Mouse (Mus musculus) lung, adult 18-20 months (tissue): Measurements from ENCODE around the gene Gm44511.
"Not testable (repeated sequence)": the region's sequence is repeated elsewhere in the genome, so short reads cannot be mapped to it uniquely, and the experiment has no call there.

Experiments used
- DNase-seq, 2 experiments: peaks; one replicate each; pipeline ENCODE4 v3.0.0; 2022; ENCODE audit warnings: mixed read lengths in 2 of 2

Gene Gm44511

DNA sequence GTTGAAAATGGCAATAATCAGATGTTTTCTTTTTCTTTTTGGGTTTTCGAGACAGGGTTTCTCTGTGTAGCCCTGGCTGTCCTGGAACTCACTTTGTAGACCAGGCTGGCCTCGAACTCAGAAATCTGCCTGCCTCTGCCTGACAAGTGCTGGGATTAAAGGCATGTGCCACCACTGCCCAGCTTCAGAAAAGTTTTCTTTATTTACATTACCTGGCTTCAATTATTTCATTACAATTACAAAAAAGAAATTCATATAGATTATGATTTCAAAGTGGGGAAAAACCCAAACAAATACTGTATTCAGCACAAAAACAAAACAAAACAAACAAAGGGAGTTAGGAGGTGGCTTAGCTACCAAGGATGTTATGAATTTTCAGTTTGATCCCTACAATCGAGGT is 14.6 kb upstream of the Gm44511 start:
- not testable (repeated sequence) for DNase-seq

DNA sequence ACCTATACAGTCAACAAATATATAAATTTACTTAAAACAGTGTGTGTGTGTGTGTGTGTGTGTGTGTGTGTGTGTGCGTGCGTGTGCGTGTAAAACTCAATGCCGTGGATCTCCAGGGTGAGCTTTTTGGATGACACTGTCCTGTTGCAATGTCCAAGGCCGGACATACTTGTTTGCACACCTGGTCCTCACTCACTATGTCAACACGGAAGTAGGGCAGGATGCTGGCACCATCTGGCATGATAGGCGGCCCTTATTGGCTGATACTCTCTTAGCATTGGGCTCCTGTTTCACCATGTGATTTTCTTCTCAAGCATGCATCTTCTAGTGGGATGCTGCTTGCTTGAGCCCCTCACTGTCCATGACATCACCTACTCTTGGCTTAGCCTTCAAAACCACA is 13.8 kb upstream of the Gm44511 start:
- DNase-seq = peak; percentile 41 to 60

DNA sequence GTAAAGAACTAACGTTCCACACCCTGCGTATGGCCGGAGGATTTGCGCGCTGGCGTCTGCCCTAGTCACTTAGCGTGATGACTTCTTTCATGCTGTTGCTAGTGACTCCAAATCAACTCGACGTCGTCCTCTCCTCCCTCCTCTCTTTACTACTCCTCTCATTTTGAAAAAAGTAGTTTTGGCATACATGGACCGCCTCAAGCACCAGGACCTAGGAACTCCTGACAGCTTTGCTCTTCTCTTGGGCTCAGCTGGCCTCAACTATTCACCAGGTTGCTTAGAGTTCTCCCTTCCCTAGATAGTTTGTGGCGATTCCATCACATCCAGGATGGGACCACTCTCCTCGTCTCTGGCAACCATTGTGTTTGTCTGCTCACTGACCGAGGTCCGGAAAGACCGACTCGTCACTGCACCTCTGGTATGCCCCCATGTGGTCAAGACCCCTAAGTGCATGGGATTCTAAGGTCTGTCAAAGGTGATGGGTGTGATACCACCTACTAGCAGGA is 13.2 kb upstream of the Gm44511 start:
- DNase-seq = peak; percentile 91 to 93

DNA sequence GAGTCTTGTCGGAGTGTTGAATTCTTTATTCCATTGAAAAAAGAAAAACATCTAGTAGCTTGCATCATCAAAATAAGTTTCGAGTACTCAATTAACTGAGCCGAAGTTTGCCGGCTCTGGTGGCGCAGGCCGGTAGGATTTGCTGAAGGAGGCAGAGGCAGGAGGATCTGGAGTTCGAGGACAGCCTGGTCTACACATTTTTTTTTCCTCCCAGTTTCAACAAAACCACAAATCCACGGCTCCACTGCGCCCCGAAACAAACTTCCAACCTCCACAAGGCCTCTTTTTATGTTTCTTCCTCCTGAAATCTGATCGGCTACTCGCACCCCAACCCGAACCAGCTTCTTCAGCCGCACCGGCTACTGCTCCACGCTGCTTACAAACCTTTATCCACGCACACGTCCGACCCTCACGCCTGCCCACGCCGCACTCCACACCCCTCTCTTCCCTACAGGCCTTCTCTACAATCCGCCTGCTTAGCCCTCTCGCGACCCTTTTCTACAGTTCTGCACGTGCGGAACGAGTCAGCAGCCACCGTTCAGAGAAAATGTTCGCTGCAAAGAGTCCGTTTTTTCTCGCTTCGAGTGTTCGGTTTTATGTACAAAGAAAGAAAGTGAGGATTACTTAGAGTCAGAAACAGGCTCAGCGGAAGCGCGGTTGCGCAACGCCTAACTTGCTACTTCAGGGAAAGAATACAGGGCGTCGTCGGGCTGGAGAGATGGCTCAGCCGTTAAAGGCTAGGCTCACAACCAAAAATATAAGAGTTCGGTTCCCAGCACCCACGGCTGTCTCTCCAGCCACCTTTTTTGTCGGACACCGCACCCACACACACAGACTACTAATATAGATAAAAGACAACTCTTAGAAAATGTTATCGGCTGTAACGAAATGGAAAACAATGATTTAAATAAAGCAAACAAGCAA is 12.5 kb upstream of the Gm44511 start:
- peak; percentile 93 for DNase-seq

DNA sequence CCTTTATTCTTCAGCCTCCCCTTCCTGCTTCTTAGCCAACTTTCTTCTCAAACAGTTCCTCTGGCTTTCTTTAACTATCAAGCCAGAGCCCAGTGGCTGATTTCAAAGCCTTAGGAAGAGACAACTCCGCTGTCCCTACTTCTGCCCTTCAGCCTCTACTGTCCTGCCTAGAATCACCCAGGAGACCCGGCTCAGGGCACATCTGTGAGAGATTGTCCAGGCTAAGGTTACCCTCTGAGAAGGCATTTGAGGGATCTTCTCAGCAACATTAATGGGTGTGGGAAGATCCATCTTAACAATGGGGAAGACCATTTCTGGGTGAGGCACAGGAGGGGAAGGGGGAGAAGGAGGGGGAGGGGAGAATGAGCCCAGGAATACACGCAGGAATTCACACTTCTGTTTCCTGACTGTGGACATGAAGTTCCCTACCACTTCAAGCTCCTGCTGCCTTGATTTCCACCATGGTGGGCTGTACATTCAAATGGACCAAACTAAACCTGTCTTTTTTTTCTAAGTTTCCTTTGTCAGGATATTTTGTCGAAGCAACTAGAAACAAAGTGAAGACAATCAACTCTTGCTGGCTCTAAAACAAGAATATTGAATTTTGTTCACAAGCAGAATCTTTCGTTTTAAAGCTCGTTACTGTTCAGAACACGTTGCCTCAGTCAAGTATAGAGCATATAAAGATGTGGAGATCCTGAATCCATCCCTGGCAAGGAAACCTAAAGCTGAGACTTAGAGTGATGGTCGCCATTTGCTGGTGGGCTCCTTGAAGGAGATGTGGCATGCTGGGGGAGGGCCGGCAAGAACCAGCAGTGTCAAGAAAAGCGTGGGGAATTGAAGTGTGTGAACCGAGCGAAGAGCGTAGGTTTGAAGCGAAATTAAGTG is 11.6 kb upstream of the Gm44511 start:
- DNase-seq = no peak

DNA sequence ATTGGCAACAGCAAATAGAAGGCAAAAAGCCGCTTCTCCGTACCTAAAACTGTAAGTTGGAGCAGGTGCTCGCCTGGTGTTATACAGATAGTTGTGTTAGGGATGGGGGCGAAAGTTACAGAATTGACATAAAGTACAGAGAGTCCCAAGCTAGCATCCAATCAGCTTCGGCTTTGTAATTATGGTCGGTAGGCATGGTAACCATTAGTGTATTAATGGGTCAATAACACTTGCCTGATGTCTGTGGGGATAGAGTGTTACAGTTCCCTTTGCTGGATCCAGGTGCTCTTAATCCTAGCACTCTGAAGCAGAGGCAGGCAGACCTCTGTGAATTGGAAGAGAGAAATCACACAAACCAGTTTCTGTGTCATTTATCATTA is 10.8 kb upstream of the Gm44511 start:
- DNase-seq = no peak

DNA sequence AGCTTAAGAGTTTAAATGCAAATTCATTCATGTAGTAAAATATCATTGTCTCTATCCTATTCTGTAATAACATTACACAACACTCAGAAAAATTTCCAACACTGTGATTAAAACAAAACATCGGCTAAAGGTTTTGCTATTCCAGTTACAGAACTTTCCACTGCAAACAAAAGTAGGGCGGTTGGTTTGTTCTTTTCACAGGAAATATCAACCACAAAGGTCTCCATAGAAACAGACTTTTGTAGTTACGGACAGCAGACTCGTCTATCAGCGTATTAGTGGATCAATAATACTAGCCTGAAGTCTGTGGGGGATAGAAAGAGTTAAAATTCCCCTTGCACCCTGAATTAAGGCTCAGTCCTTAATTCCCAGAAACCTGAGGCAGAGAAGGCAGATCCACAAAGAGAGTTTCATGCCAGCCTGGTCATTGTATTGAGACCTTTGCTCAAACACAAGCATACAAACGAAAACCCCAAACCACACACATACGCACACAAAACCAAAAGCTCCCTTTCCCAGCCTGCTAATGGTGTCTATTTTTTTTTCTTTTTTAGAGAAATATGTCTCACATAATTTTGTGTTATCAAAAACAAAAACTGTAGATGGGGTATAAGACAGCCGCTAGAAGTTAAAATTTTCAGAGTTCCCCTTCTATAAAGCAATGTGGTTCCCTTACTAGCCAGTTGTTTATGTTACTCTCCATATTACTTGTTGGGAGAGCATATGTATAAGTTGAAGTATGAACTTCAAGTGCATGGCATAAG is 10.3 kb upstream of the Gm44511 start:
- no peak for DNase-seq

DNA sequence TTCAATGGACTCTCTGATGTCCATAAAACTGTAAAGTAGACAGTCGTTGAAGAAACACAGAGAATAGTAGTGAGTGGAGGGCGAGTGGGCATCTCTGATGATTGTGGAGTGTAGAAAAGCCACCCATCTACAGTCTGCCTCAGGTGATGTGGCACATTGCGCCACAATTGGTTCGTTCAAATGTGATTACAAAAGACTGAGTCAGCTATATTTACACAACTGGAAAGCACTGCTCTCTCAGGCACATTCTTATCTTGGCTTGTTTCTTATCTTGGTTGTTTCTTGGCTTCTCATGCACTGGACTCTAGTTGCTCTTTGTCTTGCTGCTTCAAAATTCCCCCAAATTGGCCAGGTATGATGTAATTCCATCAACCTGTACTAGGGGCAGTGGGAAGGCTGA is 9.5 kb upstream of the Gm44511 start:
- DNase-seq = peak; percentile 43 to 59

DNA sequence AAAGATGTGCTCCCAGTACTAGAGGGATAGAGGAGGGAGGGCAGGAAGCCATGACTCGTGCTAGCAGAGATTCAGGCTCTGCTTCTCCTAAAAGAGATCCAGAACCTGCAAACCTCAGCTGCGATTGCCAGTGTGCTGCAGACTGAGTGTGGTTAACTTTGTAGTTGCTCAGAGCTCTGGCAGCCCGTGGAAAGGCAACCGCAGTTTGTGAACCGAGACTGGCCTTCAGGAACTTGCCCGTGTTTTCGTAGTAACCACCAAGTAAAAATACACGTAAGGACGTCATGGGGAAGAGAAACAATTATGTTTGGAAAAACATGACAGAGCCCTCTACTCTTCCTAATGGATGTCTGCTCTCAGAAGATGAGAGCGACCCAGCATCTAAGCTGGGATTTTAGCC is 6.9 kb upstream of the Gm44511 start:
- no peak for DNase-seq

DNA sequence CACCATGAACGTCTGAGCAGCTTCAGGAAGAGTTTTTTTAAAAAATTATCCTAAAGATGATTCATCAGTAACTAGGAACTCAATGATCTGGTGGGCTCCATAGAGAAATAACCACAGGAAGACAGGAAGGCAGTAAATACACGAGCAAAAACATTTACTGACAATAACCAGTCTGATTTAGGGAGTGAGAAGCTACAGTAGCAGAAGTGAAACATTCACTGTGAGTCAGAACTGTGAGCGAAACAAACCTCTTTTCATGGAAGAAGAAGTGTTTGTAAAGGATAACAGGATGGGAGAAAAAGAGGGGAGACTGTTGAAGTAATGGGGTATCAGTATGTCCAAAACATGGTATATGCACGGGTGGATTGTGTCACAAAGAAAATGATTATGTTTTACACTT is 3.7 kb upstream of the Gm44511 start:
- DNase-seq = no peak

DNA sequence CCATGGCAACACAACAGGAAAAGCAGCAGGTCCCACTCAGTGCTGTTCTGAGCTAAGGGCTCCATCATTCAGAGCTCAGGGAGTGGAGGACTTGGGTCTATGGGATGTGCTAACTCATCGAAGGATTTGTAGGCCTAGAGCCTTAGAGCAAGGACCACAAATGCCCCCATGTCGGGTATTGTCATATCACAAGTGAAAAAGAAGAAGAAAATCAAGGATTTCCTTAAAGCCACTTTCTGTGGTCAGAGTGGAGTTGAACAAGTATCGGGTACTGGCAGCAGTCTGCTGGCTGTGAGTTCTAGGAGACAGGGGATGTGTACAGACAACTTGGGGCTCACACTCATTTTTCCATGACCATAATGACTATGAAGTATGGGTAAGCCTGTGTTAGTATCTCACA is 666 bp upstream of the Gm44511 start:
- DNase-seq = no peak

DNA sequence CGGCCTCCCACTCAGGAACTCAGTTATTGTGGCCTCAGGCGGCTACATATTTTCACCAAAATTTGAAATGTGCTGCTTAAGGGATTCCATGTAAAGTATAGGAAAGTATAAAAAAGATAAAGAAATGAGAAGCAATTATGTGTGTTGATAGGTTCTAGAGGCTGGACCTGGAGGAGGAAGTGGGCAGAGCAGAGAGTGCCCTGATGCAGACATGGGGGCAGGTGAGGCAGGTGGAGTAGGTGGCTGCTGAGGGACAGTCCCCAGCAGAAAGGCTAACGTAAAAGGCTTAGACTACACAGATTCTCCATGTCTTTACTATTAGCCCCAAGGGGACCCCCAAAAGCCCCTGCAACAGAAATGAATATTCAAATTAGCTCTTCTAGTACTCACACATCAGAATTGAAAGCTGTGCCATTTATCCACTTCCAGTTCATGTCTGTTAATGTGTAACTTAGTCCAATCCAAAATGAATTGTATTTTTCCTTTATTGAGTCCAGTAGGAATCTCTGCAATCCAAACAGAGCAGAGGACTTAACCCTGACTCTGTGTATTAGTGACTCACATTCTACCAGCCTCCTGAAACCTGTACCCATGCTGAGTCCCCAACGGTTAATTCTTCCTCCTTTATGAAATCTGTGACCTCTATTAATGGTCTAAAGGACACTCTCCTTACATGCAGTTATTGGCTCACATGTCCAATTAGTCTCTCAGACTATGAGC is 7.9 kb downstream of the Gm44511 start:
- DNase-seq = no peak

DNA sequence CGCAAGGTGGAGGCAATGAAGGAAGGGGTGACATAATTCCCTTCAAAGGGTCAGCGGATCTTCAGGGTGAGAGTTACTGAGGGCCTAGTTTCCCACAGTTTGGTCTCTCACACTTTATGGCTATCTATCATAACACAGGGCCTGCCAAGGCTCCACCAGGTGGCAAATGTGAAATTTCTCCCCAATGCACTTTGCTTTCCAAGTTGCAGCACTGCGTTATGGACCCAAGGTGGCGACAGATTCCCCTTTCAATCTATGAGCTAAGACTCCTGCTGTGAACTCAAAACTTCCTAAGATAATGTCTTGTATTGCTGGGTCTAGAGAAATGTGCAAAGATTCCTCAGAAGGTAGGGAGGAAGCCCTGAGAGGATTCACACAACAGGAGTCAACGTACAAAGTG is 17.6 kb downstream of the Gm44511 start:
- DNase-seq = peak; percentile 56 to 59

DNA sequence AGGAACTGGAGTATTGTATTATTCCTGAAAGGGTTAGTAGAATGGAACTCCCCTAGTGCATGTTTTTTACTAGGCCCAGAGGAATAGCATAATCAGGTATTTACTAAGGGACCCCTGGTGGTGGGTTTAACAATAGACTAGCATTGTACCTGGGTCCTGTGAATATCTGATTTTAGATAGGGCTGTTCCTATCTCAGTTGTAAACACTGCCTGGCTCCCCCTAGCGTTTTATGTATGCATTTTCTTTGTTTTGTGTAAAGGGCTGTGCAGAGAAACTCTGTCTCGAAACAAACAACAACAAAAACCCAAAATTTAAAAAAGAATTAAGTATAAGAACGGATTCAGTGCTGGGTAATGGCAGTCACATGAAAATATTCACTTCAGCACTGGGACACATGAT is 19.1 kb downstream of the Gm44511 start:
- DNase-seq = no peak

DNA sequence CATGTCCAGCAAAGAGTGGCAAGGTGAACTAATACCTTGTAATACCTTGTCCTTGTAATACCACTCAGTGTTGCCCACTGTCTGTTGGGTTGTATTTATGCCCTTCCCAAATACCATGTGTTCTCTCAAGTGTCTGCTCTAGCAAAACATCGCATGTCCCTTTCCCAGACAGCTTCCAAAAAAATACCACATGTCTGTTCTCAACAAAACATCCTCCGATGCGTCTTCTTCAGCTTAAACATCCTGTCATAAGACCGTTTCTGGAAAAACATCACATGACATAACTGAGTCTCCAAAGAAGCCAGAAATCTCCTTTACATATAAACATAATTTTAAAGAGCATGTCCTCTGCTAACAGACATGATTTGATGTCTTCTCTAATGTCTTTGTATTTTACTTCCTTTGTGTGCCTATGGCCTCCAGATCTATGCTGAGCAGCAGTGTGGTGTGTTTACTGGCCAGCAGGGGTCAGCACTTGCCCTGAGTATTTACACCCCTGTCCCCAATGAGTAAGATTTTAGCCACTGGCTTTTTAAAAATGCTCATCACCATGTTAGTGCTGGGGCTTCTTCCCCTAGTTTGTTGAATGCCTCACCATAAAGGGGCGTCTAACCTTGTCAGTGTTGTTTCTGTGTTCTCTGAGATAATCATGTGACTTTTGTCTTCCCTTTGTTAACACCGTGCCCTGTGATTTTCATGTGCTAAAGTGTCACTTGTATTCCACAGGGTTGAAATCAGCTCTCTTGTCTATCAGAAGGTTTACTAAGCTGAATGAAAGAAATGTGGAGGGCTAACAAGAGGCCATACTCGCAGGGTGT is 21.1 kb downstream of the Gm44511 start:
- peak; percentile 61 for DNase-seq

DNA sequence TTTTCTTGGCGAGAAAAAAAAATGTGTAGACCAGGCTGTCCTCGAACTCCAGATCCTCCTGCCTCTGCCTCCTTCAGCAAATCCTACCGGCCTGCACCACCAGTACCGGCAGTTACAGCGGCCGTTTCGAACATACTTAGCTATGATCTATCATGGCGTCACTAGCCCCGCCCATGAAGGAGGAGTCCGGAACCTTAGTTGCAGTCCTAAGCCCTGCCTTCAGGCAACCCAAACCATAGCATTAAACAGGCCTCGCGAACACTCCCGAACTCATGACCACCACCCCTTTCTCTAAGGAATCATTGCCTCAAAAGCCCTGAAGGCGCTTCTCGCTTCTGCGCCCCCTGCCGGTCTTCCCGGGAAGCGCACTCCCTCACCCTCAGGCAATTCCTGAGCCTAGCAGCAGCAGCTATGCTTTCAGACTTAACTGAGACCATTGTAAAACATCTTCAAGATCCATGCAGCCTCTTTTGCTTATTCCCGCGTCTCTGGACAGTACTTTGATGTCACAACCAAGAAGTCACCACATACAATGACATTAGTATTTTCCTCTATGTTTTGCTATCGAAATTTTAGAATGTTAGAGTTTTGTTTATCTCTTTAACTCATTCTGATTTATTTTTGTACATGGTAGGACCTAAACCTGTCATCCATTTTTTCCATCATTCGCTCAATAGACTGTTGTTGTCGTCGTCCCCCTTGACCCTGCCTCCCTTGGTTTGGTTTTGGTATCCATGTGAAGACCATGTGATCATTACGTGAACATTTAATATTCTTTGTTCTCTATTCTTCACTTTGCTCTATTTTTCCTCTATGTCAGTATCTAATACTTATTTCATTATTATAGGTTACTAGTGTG is 22.9 kb downstream of the Gm44511 start:
- peak; percentile 95 to 96 for DNase-seq

DNA sequence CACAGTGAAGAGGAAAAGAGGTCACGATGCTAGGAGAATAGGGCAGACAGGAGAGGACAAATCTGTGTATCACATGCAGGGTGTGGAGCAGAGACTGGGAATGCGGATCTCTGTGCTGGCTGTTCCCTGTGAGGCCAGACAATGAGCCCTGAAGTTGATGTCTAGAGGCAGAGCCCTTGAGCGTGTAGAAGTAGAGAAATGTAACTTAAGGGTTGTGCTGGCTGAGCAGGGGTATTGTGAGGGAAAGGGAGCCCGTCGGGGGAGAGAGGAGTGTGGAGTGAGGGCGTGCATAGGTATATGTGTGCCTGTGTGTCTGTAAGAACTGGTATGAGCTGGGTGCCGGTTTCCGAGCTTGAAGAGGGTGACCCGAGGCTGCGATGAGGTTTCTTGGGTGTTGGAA is 23.6 kb downstream of the Gm44511 start:
- DNase-seq = peak in 1 of 2 experiments; percentile 22

DNA sequence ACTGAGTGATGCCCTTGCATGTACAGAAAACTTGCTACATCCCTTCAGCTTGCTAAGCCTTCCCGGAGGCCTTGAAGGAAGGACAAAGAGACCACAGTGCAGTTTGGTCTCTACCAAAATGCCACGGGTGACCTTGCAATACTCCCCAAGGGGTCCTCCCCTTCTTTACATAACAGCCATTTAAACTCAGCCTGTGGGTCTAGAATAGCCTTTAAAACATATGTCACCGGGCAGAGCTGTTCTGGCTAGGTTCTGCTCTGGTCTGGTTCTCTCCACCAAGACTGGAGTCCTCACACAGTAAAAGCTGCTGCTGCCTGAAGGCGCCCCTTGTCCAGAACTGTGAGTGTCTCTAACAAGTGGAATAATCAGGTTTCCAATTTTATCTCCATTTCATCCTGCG is 25.4 kb downstream of the Gm44511 start:
- not testable (repeated sequence) for DNase-seq

DNA sequence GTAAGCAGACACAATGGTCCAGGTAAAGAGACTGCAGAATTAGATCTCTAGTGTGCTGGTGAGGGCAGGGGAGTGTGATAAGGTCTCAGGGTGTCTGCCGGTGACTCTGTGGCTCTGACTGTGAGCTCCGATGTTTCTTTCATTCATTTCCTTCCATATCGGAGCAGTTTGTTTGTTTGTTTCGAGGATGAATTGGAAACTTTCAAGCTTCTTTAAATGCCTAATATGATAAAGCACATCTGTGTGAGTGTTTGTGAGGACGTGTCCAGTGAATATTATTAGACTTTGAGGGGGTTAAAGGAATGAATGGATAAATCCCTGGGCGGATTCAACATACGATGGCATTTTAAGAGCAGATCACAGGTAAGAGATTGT is 26.2 kb downstream of the Gm44511 start:
- DNase-seq = no peak
